Mouse (Mus musculus) neural tube, embryonic 12.5 days (tissue): ENCODE data around the gene Svs3b. TPM values are rescaled to one million over a fixed set of nuclear protein-coding genes. Genes with fewer than 3 reads are reported as not detected.

ENCODE experiments used
- polyA plus RNA-seq: library from polyadenylated mRNA; unstranded; fragments of >200 nt; fragmentation: Nextera tagmentation; extraction: Ambion mirVana; gene quantifications from 2 replicates; pipeline ENCODE4 v1.2.1, GENCODE M21; 2016

The Svs3b gene
- polyA plus RNA-seq, 1 experiment from 2014 or later = not detected

Other genes with a start within 250 kb of the Svs3b start
- 2.1 and 2.2 TPM in 2 replicates for gene Pabpc1l, start 231.2 kb downstream of the Svs3b start, polyA plus RNA-seq
- gene Stk4, start 186.3 kb downstream of the Svs3b start, polyA plus RNA-seq = 27.7 and 28.8 TPM in 2 replicates
- 43.4 and 46.2 TPM in 2 replicates for gene Tomm34, start 185.5 kb downstream of the Svs3b start, polyA plus RNA-seq
- 0.06 and 0.23 TPM in 2 replicates for gene Kcns1, start 85.5 kb downstream of the Svs3b start, polyA plus RNA-seq
- gene Wfdc5, start 73.9 kb downstream of the Svs3b start, polyA plus RNA-seq = not detected in 2 replicates
- not detected in 2 replicates for gene Wfdc12, start 66.0 kb downstream of the Svs3b start, polyA plus RNA-seq
- gene Wfdc15a, start 56.5 kb downstream of the Svs3b start, polyA plus RNA-seq = not detected in 2 replicates
- gene Wfdc15b, start 35.0 kb downstream of the Svs3b start, polyA plus RNA-seq = not detected in 2 replicates
- gene Svs2, start 18.2 kb downstream of the Svs3b start, polyA plus RNA-seq = not detected in 2 replicates
- gene Svs4, start 21.8 kb upstream of the Svs3b start, polyA plus RNA-seq = not detected in 2 replicates
- not detected in 2 replicates for gene Svs3a, start 32.6 kb upstream of the Svs3b start, polyA plus RNA-seq
- not detected in 2 replicates for gene Svs6, start 60.1 kb upstream of the Svs3b start, polyA plus RNA-seq
- gene Svs5, start 76.1 kb upstream of the Svs3b start, polyA plus RNA-seq = not detected in 2 replicates
- gene Slpi, start 132.5 kb upstream of the Svs3b start, polyA plus RNA-seq = 0.28 TPM in 1 of 2 replicates, not detected in the other
- gene Rbpjl, start 146.5 kb upstream of the Svs3b start, polyA plus RNA-seq = 0.13 and 0.18 TPM in 2 replicates
- gene Matn4, start 148.5 kb upstream of the Svs3b start, polyA plus RNA-seq = 8.2 and 9.0 TPM in 2 replicates
- 9.7 and 11.7 TPM in 2 replicates for gene Sdc4, start 187.2 kb upstream of the Svs3b start, polyA plus RNA-seq
- gene Sys1, start 200.3 kb upstream of the Svs3b start, polyA plus RNA-seq = 72.8 and 82.7 TPM in 2 replicates
- gene Gm20458, start 204.3 kb upstream of the Svs3b start, polyA plus RNA-seq = 6.0 and 6.5 TPM in 2 replicates
- gene Trp53tg5, start 217.1 kb upstream of the Svs3b start, polyA plus RNA-seq = not detected in 2 replicates
- 5.8 and 7.0 TPM in 2 replicates for gene Dbndd2, start 229.5 kb upstream of the Svs3b start, polyA plus RNA-seq
- gene Pigt, start 240.9 kb upstream of the Svs3b start, polyA plus RNA-seq = 50.0 and 55.3 TPM in 2 replicates